Mouse (Mus musculus) kidney, adult 9 months (tissue): ENCODE data around the gene Atp10a.

Source experiments
- DNase-seq: peaks from one replicate; pipeline ENCODE4 v3.0.0; 2022

Gene Atp10a

DNA sequence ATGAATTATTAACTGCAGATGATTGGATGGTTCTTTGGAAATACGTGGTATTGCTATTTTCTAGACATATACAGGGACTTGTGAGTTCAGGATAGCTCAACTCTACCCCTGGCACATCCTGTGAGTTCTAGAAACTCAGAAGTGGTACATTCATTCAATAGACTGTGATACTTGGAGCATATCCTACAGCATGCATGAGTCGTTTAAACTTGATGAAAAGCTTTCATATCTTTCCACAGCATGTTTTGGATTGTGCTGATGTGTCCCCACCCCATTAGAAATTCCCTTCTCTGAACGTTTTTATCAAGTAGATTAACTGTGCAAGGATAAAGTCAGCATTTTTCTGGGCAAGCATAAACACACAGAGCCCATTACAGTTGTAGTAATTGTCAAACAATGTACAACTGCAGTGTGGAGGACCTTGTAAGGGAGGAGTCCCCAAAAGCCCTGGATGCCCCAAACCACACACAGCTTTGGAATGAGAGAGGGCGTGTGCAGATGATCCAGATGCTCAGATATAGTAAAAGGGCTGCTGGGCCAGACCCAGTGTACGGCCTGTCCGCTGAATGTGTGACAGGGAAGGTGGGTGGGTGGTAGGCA, 35.1 kb downstream of the Atp10a start:
- no peak for DNase-seq

- DNase-seq, result no peak
Observed at GRCm38 (mm10) chr7:58692704-58693103, 36.7 kb downstream of the Atp10a start.

DNA sequence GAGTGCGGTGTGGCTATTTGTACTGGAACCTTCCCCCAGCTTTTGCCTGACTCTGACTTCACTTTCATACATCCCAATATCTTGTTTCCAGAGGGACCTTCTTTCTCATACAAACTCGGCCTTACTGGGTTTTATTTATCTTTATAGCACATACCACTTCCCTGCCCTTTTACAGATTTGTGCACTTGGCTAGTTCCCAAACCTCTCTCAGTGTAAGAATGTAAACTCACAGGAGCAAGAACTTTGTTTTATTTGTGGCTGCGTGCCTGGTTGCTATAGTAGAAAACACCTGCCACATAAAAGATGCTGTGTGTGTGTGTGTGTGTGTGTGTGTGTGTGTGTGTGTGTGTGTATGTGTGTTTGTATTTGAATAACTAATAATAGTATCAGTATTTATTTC, 37.4 kb downstream of the Atp10a start:
- DNase-seq, result peak; percentile 4

DNA sequence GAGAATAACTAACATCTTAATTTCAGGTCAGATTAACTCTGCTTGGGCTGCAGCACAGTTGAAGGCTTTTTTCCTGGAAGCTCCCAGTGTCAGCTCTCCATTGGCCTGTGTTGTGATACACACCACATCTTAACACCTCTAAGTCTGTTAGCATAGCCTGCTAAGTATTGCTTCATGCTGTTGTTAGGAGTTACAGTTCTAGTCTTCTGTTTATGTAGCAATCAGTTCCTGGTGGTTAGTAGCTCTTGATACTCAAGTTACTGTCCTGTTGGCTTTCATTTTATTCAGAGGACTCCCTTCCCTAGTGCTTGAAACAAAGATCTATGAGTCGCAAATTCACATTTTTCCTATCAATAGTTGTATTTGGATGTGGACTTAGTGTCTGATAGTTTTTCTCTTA, 39.7 kb downstream of the Atp10a start:
- DNase-seq, result no peak

DNA sequence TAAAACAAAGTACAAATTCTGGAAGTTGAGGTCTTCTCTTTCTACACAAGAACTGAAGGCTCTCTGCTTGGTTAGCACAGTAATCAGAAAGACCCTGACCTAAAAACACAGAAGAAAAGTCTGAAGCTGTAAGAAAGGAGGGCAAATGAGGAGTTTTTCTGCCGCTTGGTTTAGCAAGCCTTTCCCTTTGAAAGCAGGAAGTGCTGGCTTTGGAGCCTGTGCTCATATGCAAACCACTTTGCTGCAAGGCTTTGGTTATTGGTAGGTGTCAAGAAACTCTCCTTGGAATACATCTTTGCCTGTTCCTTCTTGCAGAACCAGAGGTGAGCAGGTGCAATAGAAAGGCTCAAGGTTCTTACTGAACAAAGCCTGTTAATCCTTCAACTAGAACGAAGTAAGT, 41.1 kb downstream of the Atp10a start:
- DNase-seq, result no peak

GRCm38 (mm10) chr7:58698738-58699442, 42.9 kb downstream of the Atp10a start:
- DNase-seq, result no peak

DNA sequence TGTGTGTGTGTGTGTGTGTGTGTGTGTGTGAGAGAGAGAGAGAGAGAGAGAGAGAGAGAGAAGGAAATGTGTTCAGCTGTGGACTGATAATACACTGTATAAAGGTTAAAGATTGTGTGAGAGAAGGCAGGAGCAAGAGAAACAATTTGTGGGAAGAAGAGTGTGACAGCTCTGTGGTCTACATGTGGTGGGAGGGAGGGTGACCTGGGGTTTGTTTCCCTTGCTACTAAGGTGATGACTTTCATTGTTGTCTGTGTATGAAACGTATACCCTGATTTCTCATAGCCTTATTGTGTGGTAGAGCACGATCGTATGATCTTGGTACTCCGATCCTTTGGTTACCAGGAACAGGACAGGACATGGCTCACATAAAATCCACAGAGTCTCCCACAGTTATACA, 45.3 kb downstream of the Atp10a start:
- no peak for DNase-seq

DNA sequence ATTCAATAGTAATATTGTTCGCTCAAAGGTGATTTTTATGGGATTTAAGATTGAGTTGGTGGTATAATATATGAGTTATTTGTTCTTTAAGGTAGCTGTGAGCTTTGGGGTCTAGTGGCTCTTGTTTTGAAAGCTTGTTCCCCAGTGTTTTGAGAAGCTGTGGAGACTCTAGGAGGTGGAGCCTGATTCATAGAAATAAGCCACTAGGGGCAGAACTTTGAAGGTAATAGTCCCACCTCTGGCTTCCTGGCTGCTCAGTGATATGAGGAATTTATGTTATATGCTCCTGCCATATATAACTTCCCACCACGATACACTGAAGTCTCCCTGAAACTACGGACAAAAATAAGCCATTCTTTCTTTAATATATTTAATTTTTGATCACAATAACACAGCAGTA, 49.2 kb downstream of the Atp10a start:
- DNase-seq, result no peak

DNA sequence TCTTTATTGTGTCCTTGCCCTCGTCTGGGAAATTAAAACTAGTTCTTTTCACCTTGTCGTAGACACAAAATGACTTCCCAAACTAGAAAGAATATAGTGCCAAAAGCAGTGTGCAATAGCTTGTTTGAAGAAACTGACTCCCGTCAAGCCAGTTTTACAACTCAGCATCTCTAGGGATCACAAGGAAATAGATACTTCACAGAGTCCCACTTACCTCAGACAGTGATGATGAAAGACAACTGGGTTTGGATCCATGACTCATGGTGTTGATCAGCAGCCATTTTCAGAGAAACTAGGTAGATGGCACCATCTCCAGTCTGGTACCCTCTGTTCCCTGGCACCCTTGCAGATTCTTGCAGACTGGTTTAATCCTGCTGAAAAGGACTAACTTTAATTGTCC, 53.3 kb downstream of the Atp10a start:
- DNase-seq, result no peak

DNA sequence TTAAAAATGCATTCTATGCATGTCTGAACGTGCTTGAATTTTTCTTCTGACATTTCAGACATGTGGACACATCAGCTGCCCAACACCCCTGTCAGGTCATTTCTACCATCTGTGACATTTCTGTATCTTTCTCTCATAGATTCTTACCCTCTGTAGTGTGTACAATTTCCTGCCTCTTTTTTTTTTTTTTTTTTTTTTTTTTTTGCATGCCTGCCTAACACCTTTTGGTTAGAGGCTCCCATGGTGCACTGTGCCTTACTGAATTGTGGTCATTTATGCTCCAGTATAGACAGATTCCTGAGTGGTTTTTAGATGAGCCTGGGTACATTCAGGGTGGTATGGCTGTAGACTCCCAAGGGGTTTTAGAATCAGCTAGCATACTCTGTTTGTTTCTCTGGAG, 54.3 kb downstream of the Atp10a start:
- DNase-seq, result no peak

GRCm38 (mm10) chr7:58711811-58712210, 55.8 kb downstream of the Atp10a start:
- DNase-seq, result no peak

DNA sequence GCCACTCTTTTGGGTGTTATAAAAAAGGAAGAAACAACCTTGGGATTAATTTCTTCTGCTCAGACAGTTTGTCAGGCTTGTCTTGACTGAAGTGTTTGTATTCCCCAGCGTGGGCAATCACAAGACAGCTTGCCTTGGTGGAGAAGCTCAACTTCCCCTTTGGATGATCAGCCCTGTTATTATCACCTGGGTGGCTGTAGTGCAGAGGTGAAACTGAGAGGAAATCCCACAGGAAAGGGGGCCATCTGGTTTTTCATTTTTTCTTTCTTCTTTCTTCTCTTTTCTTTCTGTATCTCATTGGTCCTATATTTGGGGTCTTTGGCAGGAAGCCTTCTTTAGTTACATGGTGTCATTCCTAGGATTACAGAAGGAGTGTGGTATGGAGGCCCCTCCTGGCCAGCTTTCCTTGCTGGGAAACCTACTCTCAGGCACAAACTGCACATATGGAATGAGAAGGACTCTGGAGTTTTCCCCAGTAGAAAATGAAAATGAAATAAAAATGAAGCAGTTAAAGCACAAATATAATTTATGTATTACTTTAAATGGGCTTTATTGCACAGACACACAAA, 59.7 kb downstream of the Atp10a start:
- no peak for DNase-seq

GRCm38 (mm10) chr7:58716626-58717025, 60.7 kb downstream of the Atp10a start:
- no peak for DNase-seq

DNA sequence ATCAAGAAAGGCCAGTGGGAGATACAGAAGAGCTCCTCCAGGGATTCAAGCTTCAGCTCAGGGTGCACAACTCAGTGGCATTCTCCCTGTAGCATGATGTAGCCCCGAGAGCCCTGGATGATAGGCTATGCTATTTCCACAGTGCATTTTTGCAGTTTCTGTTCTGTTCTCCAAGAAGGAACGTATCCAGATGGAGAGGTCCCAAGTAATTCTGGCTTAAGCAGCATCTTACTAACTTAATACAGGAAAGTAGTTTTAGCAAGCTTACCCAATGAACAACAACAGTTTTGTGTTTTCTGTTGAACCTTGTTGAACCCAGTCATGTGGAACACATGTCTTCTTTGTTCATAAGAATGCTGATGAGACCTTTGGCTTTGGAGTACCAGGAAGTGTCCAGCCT, 62.6 kb downstream of the Atp10a start:
- DNase-seq, result peak; percentile 12

DNA sequence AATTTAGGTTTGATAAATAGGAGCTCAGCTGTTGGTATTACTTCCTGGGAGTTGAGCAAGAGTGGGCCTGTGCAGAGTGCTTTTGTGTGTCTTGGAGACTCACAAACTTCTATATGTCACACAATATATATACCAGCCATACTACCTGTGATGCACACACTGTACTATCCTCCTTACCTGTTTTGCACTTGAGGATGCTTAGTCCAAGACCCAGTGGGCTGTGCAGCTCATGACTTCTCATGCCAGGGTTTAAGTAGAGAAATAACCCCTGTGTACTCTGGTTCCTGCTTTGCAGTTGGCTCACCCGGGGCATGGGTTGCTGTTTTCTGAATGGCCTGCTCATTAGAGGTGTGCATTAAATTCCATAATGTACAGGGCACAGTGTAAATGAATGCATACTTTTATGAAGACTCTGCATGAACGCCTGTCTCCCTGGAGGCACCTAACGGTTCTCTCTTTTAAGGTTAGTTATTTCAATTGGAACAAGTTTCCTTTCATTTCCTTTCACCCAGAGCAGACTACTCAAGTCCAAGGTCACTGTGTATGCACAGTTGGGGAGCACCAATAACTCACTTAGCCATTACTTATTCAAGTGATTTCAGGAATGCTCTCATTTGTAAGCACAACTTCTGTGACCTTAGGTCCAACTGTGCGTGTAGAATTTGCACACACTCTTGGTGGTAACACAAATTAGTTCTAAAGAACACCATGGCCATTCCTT, 63.4 kb downstream of the Atp10a start:
- peak; percentile 30 for DNase-seq

- DNase-seq, result no peak
Observed at GRCm38 (mm10) chr7:58722250-58722649, 66.3 kb downstream of the Atp10a start.

- DNase-seq, result no peak
Observed at GRCm38 (mm10) chr7:58730201-58730600, 74.2 kb downstream of the Atp10a start.

DNA sequence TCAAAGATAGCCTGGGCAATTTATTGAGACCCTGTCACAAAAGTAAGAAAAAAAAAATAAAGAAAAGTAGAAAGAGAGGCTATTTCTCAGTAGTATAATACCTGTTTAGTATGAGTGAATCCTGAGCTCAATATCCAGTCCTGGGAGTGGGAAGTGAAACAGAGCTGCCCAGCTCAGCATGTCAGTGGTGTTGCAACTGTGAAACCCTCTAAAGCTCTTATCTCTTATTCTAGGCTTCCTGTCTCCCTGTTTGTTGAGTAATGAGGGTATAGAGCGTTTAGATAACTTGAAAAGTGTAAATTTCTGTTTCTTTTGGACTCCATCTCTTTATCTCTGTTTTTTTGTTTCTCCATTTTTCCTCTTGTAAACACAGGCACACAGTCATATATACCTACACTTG, 74.9 kb downstream of the Atp10a start:
- DNase-seq, result no peak

- no peak for DNase-seq
Observed at GRCm38 (mm10) chr7:58732406-58732805, 76.4 kb downstream of the Atp10a start.

DNA sequence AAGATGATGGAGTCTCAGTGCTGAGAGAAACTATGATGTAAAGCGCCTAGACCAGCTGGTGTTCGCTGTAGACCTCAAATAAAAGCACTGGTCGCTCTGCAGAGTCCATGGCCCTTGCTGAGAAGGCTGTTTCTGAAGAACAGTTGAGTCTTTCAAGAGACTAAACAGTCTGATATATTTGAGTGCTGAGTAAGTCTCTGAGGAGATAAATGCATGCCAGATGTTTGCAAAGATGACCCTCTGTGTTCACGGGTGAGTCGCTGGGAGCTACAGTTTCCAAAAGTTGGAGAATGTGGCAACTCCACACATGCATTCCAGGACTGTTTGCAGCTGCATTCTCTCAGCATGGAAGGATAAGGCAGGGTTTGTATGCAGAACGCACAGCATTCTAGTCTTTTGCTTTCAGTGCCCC, 77.5 kb downstream of the Atp10a start:
- DNase-seq, result no peak

GRCm38 (mm10) chr7:58736841-58737547, 81.0 kb downstream of the Atp10a start:
- no peak for DNase-seq

DNA sequence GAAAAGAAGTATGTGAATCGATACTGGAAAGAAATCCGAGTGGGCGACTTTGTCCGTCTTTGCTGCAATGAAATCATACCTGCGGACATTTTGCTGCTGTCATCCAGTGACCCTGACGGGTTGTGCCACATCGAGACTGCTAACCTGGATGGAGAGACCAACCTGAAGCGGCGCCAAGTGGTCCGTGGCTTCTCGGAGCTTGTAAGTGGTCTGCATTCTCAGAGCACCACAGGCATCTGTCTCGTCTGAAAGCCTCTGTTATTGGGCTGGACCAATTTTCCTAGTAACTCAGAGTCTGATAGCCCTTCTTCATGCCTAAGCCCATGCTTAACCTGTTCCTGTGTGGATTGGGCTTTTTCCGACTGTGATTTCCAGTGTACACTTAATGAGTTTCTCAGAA, 84.2 kb downstream of the Atp10a start:
- DNase-seq, result no peak

- no peak for DNase-seq
Observed at GRCm38 (mm10) chr7:58740842-58741241, 84.9 kb downstream of the Atp10a start.
